Mouse (Mus musculus) frontal cortex, adult (tissue): ENCODE measurements around the gene Dnajc28.
"Not testable (repeated sequence)": the region's sequence is repeated elsewhere in the genome, so short reads cannot be mapped to it uniquely, and the experiment has no call there.

Experiments used
- ATAC-seq: cut with Nextera tagmentation; 2 replicates; pipeline ENCODE4 v1.9.2; 2017; ENCODE audit warnings: mild to moderate bottlenecking, moderate library complexity, mixed read lengths; ENCODE audit not compliant: low TSS enrichment

Gene Dnajc28

DNA sequence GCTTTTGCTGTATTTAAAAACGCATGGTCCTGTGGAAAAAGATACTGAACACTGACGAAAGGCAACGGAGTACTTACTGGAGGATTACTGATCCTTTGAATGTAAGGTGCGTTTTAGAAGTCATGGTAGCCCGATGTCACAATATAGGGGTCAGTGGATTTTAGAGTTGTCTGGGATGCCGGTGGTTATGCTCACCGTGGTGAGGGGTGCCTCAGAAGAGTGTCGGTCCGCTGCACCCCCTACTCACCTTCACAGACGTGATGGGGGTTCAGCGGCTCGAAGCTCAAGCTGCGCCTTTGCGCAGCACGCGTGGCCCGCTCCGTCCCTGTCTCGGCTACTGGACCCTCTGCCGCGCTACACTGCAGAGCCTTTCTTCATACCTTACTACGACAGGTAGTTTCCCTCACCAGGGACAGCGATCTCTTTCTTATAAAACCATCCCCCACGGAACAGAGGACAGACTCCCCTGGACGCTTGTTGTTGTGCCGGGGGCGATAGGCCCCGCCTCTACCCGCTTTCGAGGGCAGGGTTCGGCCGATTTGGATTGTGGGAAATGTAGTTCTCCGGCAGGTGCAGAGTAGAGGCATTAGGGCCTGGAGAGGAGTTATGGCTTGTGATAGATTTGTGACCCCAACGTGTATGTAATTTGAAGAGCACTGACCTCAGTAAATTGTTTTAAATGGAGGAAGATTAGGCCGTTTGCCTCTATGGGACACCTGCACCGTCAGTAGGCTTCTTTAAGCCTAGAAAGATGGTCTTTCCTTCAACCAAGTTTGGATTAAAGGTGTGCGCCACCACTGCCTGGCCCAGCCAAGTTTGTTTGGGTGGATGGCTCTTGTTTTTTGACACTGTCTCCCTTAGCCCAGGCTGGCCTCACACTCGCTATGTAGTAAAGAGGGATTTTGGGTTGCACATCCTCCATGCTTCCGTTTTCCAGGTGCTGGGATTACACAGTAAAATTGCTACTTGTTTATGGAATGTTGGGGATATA lies at the start of gene Dnajc28:
TSS of gene Dnajc28 (minus strand) at position 516 of the 991 bp plus-strand sequence.
- peak; percentile 97 for ATAC-seq

DNA sequence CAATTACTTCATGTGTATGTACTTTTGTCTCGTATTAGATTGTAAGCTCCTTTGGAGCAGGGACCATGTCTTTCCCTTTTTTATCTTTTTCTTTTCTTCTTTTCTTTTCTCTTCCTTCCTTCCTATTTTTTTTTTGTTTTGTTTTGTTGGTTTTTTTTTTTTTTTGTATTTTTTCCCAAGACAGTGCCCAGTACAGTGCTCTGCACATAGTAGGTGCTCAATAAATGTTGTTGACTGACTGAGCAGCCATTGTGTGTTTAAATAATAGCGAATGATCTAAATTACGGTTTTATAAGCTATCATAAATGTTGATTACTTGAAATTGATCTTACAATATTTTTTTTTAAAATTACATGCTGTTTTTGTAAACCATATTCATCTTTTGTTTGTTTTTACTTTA lies 45.0 kb upstream of the Dnajc28 start:
- ATAC-seq: no peak

DNA sequence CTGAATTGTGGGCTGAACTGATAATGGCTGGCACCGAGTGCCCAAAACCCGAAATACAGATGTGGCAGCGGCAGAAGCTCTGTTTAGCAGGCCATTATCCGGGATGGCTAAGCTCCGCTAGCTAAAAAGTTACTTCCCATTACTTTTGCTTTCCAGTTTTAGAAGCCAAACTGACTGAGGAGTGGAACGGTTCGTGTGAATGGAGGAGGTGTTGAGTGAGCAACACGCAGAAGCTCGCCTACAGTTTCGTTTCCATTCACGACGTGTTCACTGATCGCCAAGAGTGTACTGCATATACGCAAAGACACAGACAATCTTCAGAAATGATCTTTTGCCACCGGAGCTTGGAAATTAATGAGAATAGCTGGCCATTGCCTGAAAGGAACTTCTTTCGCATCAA lies 43.5 kb upstream of the Dnajc28 start:
- ATAC-seq: peak; percentile 85

DNA sequence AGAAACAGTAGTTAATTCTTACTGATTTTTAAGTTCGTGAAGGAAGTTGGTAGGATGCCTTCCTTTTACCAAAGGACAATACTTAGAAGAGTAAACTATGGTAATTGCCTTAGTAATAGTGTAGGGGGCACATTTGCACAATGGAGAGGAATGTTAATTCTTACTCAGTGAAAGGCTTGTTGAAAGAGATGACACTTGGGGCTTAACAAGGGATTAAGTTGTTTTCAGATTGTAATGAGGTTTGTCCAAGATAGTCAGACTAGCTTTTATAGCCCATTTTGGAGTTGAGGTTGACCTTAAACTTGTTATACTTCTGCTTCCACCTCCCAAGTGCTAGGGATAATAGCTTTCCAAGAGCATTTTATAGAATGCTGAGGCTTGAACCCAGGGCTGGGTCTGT lies 42.6 kb upstream of the Dnajc28 start:
- no peak for ATAC-seq

DNA sequence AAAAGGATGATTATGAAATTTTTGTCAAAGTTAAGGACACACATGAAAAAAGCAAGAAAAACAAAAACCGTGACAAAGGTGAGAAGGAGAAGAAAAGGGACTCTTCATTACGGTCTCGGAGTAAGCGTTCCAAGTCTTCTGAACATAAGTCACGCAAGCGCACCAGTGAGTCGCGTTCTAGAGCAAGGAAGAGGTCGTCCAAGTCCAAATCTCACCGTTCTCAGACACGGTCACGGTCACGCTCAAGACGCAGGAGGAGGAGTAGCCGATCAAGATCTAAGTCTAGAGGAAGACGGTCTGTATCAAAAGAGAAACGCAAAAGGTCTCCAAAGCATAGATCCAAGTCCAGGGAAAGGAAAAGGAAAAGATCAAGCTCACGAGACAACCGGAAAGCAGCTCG lies 41.0 kb upstream of the Dnajc28 start:
- ATAC-seq: no peak

DNA sequence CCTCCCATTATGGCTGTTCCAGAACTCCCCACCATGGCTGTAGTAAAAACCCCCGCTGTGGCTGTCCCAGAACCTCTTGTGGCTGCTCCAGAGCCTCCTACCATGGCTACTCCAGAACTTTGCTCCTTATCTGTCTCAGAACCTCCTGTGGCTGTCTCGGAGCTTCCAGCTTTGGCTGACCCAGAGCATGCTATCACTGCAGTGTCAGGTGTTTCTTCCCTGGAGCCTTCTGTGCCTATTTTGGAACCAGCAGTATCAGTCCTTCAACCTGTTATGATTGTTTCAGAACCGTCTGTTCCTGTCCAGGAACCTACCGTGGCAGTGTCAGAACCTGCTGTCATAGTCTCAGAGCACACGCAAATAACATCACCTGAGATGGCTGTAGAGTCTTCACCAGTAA lies 39.6 kb upstream of the Dnajc28 start:
- ATAC-seq: no peak

DNA sequence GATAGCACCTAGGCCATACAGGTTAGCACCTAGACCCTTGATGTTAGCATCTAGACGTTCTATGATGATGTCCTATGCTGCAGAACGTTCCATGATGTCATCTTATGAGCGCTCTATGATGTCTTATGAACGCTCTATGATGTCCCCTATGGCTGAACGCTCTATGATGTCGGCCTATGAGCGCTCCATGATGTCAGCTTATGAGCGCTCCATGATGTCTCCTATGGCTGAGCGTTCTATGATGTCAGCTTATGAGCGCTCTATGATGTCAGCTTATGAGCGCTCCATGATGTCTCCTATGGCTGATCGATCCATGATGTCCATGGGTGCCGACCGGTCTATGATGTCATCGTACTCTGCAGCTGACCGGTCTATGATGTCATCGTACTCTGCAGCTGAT lies 38.5 kb upstream of the Dnajc28 start:
- ATAC-seq: no peak

DNA sequence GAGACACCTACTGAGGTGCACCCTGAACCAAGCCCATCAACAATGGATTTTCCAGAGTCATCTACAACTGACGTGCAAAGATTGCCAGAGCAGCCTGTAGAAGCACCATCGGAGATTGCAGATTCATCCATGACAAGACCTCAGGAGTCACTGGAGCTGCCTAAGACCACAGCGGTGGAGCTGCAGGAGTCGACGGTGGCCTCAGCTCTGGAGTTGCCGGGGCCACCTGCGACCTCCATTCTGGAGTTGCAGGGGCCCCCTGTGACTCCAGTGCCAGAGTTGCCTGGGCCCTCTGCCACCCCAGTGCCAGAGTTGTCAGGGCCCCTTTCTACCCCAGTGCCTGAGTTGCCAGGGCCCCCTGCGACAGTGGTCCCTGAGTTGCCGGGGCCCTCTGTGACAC lies 36.5 kb upstream of the Dnajc28 start:
- no peak for ATAC-seq

DNA sequence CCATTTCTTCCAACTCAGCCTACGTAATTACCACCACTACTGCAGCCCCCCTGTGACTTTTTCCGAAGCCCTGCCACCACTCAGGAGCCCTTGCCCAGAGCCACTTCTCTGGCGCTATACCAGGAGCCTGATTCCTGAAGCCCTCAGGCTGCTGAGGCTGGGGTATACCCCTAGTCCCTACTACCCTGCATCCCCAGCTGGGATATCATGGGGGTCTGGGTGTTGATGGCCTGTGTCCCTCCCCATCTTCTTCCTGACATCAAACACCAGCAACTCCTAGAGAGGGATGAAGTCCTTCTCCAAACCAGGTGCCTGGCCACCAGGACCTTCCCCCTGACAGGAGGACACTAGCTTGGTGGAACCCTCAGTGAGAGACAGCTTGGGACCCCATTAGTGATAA lies 33.4 kb upstream of the Dnajc28 start:
- ATAC-seq: no peak

DNA sequence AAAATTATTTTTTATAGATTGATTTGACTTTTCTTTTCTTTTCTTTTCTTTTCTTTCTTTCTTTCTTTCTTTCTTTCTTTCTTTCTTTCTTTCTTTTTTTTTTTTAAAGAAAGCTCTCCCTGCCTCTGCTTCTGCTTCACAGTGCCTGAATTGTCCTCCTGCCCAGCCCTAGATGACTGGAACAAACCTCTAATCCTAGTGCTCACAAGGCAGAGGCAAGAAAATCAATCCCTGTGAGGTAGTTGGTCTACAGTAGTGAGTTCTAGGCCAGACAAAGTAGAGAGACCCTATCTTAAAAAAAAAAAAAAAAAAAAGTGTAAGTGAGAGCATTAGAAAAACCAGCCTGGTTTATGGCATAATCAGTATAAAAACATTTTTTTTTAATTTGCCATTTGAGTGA lies 31.0 kb upstream of the Dnajc28 start:
- ATAC-seq: no peak

DNA sequence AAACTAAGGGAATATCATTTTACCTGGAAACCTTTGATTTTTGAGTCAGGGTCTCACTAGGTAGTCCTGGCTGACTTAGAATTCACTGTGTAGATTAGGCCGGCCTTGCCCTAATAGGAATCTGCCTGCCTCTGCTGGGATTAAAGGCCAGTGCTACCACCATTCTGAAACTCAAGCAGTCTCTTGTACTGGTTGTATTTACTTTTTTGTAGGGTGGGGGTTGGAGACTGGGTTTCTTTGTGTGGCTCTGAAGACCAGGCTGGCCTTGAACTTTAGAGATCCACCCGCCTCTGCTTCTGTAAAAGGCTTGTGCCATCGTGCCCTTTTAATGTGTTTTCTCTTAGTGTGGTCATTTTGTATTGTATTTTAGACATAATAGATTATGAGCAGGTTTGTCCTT lies 30.4 kb upstream of the Dnajc28 start:
- ATAC-seq: no peak

DNA sequence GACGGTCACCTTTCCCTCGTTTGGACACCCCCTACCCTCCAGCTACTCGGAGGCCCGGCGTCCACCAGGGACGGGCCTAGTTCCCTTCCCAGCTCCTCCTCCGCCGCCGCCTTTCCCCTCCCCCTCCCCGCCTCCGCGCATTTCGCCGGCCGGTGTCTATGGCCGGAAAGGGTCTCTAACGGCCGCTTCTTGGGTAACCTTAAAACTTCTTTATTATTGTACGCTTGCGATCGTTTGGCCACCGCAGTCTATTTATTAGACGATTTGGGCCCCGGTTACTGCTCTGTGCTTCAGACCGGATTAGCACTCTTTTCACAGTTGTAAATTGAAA lies 29.4 kb upstream of the Dnajc28 start:
- ATAC-seq: no peak

DNA sequence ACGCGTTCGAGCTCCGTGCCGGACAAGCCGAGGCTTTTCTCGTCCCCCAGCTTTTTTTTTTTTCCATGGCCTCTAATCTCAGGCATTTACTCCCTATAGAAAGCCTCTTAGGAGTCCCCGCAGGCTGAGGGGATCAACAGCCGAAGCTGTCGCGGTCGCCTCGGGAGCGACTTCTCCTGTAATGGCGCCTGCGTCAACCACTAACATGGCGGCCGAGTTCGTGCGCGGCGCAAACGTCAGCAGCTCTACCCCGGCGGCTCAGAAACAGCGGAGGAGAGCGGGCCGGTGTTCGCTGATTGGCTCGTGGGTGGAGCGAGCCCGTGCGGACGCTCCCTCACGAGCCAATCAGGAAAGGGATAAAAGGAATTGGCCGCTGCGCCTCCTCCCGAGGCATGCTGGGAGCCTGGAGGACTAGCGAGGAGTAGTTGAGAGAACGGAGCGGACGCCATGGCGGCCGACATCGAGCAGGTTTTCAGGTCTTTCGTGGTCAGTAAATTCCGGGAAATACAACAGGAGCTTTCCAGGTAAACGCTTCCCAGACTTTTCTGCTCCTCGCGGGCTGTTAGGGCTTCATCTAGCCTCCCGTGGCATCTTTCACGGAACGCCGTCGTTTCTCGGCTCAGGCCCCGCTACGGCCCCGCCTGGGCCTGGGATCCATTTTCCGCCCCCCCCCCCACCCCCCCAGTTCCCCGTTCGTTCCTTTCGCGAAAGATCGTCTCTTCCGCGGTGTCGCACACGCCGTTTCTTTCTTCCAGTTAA lies 28.8 kb upstream of the Dnajc28 start, which contains the start of gene Son:
TSS of gene Son (plus strand) at position 46 of the 759 bp plus-strand sequence.
- peak; percentile 93 for ATAC-seq

DNA sequence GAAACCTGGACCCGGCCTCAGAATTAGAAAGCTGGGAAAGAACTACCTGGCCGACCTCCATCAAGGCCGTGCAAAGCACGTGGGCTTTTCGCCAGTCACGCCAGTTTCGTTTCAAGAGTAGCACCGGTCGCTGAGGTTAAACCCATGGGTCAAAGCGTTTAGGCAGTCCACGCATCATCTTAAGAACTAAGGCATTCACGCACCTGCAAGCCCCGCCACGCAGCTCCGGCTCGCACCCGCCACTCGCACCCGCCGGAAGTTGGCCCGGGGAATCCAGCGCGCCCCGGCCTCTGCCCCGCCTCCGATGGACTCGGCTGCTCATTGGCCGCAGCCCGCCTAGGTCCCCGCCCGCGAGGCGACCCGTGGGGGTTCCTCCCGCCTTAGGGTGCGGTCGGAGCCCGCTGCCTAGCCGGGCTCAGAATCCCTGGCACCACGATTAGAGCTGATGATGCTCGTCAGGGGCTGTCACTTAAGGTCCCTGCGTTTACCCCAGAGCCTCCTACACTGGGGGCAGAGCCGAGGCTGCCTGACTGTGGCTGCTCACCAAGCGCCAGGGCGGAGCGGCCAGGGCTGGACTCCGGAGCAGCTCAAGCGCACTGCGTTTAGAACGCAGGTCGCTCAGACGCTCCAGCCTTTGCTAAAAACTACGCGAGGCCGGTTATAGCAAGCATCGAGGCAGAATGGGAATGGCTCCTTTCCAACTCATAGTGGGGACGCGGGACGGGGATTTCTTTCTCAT lies 28.0 kb upstream of the Dnajc28 start, which contains the start of gene Gart:
TSS of gene Gart (minus strand) at position 272 of the 739 bp plus-strand sequence.
- peak; percentile 88 for ATAC-seq

DNA sequence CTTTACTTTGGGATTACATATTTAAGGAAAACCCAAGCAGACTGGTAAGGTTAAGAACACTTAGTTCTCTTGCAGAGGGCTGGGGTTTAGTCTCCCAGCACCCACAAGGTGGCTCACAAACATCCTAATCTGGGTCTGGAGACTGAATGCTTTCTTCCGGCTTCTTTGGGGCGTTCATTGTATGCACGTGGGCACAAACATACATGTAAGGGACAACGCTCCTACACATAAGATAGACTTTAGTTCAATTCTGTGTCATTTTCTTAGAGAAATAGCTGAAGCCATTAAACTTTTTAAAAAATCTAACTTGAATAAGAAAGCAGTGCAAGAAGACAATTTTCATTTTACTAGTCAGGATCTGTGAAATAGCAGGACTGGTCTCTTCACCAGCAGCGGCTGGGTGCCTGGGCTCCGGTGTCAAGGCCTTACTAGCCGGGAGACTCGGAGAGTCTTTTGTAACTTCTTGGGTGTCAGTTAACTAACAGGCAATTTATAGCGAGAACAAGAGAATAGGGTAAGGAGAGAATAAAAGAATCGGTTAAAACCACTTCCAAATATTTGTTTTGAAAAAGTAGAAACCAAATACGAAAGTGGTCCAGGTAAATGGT lies 27.3 kb upstream of the Dnajc28 start:
- ATAC-seq: no peak

DNA sequence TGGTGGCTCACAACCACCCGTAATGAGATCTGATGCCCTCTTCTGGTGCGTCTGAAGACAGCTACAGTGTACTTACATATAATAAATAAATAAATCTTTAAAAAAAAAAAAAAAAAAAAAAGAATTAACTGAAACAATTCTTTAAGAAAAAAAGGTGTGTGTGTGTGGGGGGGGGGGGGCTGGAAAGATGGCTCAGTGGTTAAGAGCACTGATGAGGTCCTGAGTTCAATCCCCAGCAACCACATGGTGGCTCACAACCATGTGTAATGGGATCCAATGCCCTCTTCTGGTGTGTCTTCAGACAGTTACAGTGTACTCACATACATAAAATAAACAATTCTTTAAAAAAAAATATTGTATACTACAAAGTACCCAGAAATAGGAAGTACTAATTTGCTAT lies 26.6 kb upstream of the Dnajc28 start:
- not testable (repeated sequence) for ATAC-seq

DNA sequence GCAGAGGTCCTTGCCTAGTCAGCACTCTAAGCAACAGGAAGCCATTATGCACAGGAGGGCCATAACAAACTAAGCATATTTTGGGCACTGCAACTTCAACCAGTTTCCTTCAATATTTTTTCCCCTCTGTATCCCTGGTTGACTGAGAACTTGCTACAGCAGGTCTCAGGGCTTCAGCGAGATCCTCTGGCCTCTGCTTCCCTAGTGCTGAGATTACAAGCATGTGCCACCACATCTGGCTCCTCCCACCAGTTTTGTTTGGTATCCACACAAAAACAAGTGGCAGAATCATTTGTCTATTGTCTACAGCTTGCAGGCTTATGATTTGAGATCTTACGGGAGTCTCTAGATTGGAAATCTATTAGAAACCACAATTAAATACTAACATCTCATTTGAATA lies 26.1 kb upstream of the Dnajc28 start:
- ATAC-seq: no peak

DNA sequence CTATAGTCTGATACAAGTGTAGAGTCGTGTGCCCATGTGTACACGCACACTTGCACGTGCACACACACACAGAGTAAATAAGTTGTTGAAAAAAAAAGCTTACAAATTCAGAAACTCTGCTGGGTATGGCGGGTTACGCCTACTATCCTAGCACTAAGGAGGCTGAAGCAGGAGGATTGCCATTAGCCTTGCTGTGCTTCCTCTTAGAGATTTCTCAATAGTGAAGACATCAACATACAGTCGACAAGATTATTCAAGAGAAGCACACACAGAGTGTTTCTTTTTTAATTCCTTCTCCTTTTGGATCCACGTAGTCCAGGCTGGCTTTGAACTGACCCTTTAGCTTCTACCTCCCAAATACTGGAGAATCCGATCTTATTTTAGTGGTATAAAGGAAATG lies 21.3 kb upstream of the Dnajc28 start:
- no peak for ATAC-seq

DNA sequence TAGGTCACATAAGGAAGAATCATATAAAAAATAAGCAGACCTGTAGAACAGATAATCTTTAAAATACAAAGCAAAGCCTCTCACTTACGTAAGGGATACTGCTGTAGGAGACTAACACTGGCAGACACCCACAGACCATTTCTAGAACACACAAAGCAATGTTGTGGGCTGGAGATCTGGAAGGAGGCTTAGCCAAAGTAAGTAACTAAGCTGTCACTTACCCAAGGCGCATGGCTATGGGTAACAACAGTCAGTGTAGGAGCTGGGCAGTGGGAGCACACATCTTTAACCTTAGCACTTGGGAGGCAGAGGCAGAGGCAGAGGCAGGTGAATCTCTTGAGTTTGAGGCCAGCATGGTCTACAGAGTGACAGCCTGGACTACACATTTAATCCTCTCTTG lies 20.8 kb upstream of the Dnajc28 start:
- peak; percentile 96 for ATAC-seq

DNA sequence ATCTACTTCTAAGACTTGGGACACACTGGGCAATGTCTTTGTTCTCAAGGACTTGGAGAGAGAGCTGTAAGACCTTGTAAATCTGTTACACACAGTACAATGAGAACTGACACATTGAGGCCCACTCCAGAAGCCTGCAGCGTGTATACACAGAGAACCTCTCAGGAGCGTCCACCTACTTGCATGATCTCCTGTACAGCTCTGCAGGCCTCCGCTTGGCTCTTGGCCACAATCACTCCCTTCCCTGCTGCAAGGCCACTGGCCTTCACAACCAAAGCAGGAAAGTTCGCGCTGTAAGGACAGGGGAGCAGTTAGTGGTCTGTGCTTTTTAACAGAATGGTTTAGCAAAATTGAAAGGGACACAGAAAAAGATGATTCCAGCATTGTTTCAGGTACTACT lies 20.3 kb upstream of the Dnajc28 start:
- peak; percentile 48 for ATAC-seq

DNA sequence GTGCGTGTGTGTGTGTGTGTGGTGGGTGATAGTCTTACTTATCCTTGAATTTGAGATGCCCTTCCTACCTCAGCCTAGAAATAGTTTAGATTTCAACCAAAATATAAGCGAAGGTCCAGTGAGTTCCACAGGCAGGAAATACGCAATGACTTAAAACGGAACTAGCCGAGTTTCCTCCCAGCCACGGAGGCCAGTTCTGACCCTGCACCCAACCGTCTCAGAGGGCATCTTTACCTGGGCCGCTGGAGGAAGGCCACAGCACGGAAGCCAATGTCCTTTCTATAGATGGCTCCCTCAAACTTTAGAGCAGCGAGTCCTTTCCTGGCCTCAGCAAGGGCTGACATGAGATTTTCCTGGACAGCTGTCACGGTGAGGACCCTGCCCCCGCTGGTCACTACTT lies 14.8 kb upstream of the Dnajc28 start:
- no peak for ATAC-seq

DNA sequence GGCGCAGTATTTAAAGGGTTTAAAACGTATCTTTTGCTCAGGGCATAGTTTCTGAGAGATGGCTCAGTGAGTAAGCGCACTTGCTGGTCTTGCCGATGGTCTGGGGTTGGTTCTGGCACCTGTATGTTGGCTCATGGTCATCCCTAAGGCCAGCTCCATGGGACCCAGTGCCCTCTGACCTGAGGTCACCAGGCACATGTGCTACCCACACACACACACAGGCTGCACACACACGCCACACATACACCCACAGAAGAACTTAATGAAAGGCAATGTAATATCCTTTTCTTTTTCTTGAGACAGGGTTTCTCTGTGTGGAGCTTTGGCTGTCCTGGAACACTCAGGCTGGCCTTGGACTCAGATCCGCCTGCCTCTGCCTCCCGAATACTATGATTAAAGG lies 14.1 kb upstream of the Dnajc28 start:
- ATAC-seq: no peak
